Mouse (Mus musculus) heart, postnatal 4 days (tissue): ENCODE measurements around the gene St8sia6. TPM values are rescaled to one million over a fixed set of nuclear protein-coding genes. Genes with fewer than 3 reads are reported as not detected.
"Not testable (repeated sequence)": the region's sequence is repeated elsewhere in the genome, so short reads cannot be mapped to it uniquely, and the experiment has no call there.

ENCODE experiments used
- DNase-seq: peaks from one replicate; pipeline ENCODE4 v3.0.0; 2021
- total RNA-seq, 2 experiments: library from RNA; stranded (reverse); gene quantifications; 2 replicates each; pipeline ENCODE4 v1.2.3; 2021

Gene St8sia6
- total RNA-seq, 2 experiments from 2014 or later: 0.95 to 1.2 TPM

- DNase-seq: not testable (repeated sequence)
These were observed 190.2 kb downstream of the St8sia6 start for GRCm38 (mm10) chr2:13603636-13604035.

- DNase-seq: no peak
These were observed 190.8 kb downstream of the St8sia6 start for GRCm38 (mm10) chr2:13603093-13603492.

Other genes with a start within 250 kb of the St8sia6 start
- gene Trdmt1, start 249.4 kb downstream of the St8sia6 start, total RNA-seq: 10 to 100 TPM; 11.3 to 14.4 TPM
- gene Vim, start 220.1 kb downstream of the St8sia6 start, total RNA-seq: 1,000 to 10,000 TPM; 1,329 to 1,381 TPM